Mouse (Mus musculus) erythroblast, embryonic 14.5 days (primary cell): ENCODE measurements around the gene Skil. TPM values are rescaled to one million over a fixed set of nuclear protein-coding genes. Genes with fewer than 3 reads are reported as not detected.
A peak's percentile ranks its signal among the peaks of the same experiment; 100 is the strongest.

Source experiments
- H3K27me3 ChIP-seq: 2 replicates; pipeline ENCODE4 v1.6.1; 2012; ENCODE audit warnings: inconsistent platforms; ENCODE audit not compliant: control insufficient read depth
- H3K36me3 ChIP-seq: 2 replicates; pipeline ENCODE4 v1.6.1; 2012; ENCODE audit warnings: mild to moderate bottlenecking, inconsistent platforms; ENCODE audit not compliant: control insufficient read depth
- H3K4me1 ChIP-seq: 2 replicates; pipeline ENCODE4 v1.6.1; 2012; ENCODE audit warnings: inconsistent platforms; ENCODE audit not compliant: control insufficient read depth
- H3K4me3 ChIP-seq: replicated peaks from 2 replicates; pipeline ENCODE3; 2012; ENCODE audit warnings: moderate library complexity, mild to moderate bottlenecking, inconsistent platforms
- H3K9me3 ChIP-seq: 2 replicates; pipeline ENCODE4 v1.6.1; 2012; ENCODE audit warnings: low read length, inconsistent platforms, mixed read lengths; ENCODE audit not compliant: control insufficient read depth
- GATA1 ChIP-seq: IDR thresholded peaks from 2 replicates; pipeline ENCODE4 v1.6.1; 2012; ENCODE audit warnings: low read length, inconsistent platforms, mixed read lengths
- TAL1 ChIP-seq: IDR thresholded peaks from 3 replicates; pipeline ENCODE4 v1.6.1; 2012; ENCODE audit warnings: low read length, inconsistent platforms, mixed read lengths
- polyA plus RNA-seq: library from polyadenylated mRNA; stranded (reverse); fragments of >175 nt; gene quantifications from 2 replicates; pipeline ENCODE4 v1.2.3, GENCODE M21; 2012

Gene Skil
- polyA plus RNA-seq, 1 experiment, result 0.19 TPM

GRCm38 (mm10) chr3:31060745-31061102 lies 34.1 kb upstream of the Skil start:
- Histone ChIP-seq H3K27me3 (peaks cover 3% of the 10 kb centered on the region; the same call in 1 of the 2 replicates), H3K4me3 (no peak overlapping the region)
- TF ChIP-seq GATA1 (no peak), TAL1 (no peak)

GRCm38 (mm10) chr3:31061103-31061785 lies 33.6 kb upstream of the Skil start:
- H3K27me3 ChIP-seq, result peaks cover 3% of the 10 kb centered on the region; the same call in 1 of the 2 replicates
- TF ChIP-seq GATA1 (no peak), TAL1 (no peak)
- peaks cover 18% of the 10 kb centered on the region for H3K4me1 ChIP-seq
- H3K36me3 ChIP-seq, result no peaks in the 10 kb centered on the region
- peak overlapping the region; percentile 16 for H3K4me3 ChIP-seq
- H3K9me3 ChIP-seq, result no peaks in the 10 kb centered on the region

More at GRCm38 (mm10) chr3:31060745-31061102, 34.1 kb upstream of the Skil start:
- Histone ChIP-seq H3K9me3 (no peaks in the 10 kb centered on the region), H3K36me3 (no peaks in the 10 kb centered on the region), H3K4me1 (peaks cover 21% of the 10 kb centered on the region)

- Histone ChIP-seq H3K27me3 (peaks cover 3% of the 10 kb centered on the region; the same call in 1 of the 2 replicates), H3K9me3 (no peaks in the 10 kb centered on the region), H3K36me3 (no peaks in the 10 kb centered on the region), H3K4me1 (peaks cover 14% of the 10 kb centered on the region), H3K4me3 (no peak overlapping the region)
- TF ChIP-seq TAL1 (no peak), GATA1 (no peak)
Observed at GRCm38 (mm10) chr3:31061786-31062120, 33.1 kb upstream of the Skil start.

- peaks cover 9% of the 10 kb centered on the region for H3K4me1 ChIP-seq
- H3K27me3 ChIP-seq, result peaks cover 3% of the 10 kb centered on the region; the same call in 1 of the 2 replicates
- H3K4me3 ChIP-seq, result no peak overlapping the region
- H3K9me3 ChIP-seq, result no peaks in the 10 kb centered on the region
- H3K36me3 ChIP-seq, result no peaks in the 10 kb centered on the region
- no peak for TF ChIP-seq TAL1
- no peak for TF ChIP-seq GATA1
Observed at GRCm38 (mm10) chr3:31062325-31062724, 32.5 kb upstream of the Skil start.

GRCm38 (mm10) chr3:31068482-31068881 lies 26.4 kb upstream of the Skil start:
- Histone ChIP-seq H3K4me1 (no peaks in the 10 kb centered on the region), H3K4me3 (no peak overlapping the region), H3K36me3 (no peaks in the 10 kb centered on the region), H3K9me3 (no peaks in the 10 kb centered on the region), H3K27me3 (no peaks in the 10 kb centered on the region)
- no peak for TF ChIP-seq GATA1
- TF ChIP-seq TAL1, result no peak

GRCm38 (mm10) chr3:31071804-31072203 lies 23.1 kb upstream of the Skil start:
- no peak for TF ChIP-seq TAL1
- no peak for TF ChIP-seq GATA1
- 0 out of 2 replicates have a peak, but pooled peaks cover 1% of the 10 kb centered on the region for H3K4me1 ChIP-seq
- no peaks in the 10 kb centered on the region for H3K9me3 ChIP-seq
- no peaks in the 10 kb centered on the region for H3K27me3 ChIP-seq
- H3K4me3 ChIP-seq, result no peak overlapping the region
- H3K36me3 ChIP-seq, result no peaks in the 10 kb centered on the region

- no peak overlapping the region for H3K4me3 ChIP-seq
- 0 out of 2 replicates have a peak, but pooled peaks cover 1% of the 10 kb centered on the region for H3K4me1 ChIP-seq
- no peaks in the 10 kb centered on the region for H3K27me3 ChIP-seq
- H3K36me3 ChIP-seq, result no peaks in the 10 kb centered on the region
- no peaks in the 10 kb centered on the region for H3K9me3 ChIP-seq
- TF ChIP-seq GATA1 (no peak), TAL1 (no peak)
Observed at GRCm38 (mm10) chr3:31075808-31076207, 19.1 kb upstream of the Skil start.

GRCm38 (mm10) chr3:31077068-31077703 lies 17.7 kb upstream of the Skil start:
- Histone ChIP-seq H3K4me1 (0 out of 2 replicates have a peak, but pooled peaks cover 1% of the 10 kb centered on the region), H3K36me3 (no peaks in the 10 kb centered on the region), H3K9me3 (no peaks in the 10 kb centered on the region), H3K4me3 (no peak overlapping the region), H3K27me3 (no peaks in the 10 kb centered on the region)
- TF ChIP-seq TAL1 (no peak), GATA1 (no peak)

GRCm38 (mm10) chr3:31079450-31079849 lies 15.4 kb upstream of the Skil start:
- Histone ChIP-seq H3K27me3 (no peaks in the 10 kb centered on the region), H3K4me3 (no peak overlapping the region), H3K4me1 (0 out of 2 replicates have a peak, but pooled peaks cover 1% of the 10 kb centered on the region), H3K9me3 (no peaks in the 10 kb centered on the region), H3K36me3 (no peaks in the 10 kb centered on the region)
- TF ChIP-seq TAL1 (no peak), GATA1 (no peak)
